In genomic region chr5:134312691-134313450, GRCm38 (mm10) we compare ENCODE assay signal across 7 mouse cellular contexts. TPM values are rescaled to one million over a fixed set of nuclear protein-coding genes. Genes with fewer than 3 reads are reported as not detected.
A peak's percentile ranks its signal among the peaks of the same experiment; 100 is the strongest.
DNase-seq lines count a peak whose midpoint lies in the region; ATAC-seq and TF ChIP-seq lines count a peak whose summit lies in the region.

No protein-coding gene starts in this region.

- H3K9me3 ChIP-seq in heart, embryonic 12.5 days (replicated peaks): no peaks in the 10 kb centered on the region
- no peaks in the 10 kb centered on the region for H3K9me3 ChIP-seq in lung, postnatal 0 days (ENCODE audit: low read length)
- H3K9me3 ChIP-seq in stomach, embryonic 15.5 days: no peaks in the 10 kb centered on the region

- 5% methylated on average over 19 of the region's 19 CpGs for WGBS in heart, embryonic 12.5 days
- WGBS in lung, postnatal 0 days: 3% methylated on average over 19 of the region's 19 CpGs
- 3% methylated on average over 19 of the region's 19 CpGs for WGBS in stomach, embryonic 15.5 days

- no peaks in the 10 kb centered on the region for H3K27me3 ChIP-seq in heart, embryonic 12.5 days (replicated peaks)
- H3K27me3 ChIP-seq in lung, postnatal 0 days (replicated peaks; ENCODE audit: insufficient read depth, low read length): no peaks in the 10 kb centered on the region
- no peaks in the 10 kb centered on the region for H3K27me3 ChIP-seq in stomach, embryonic 15.5 days (replicated peaks)

- H3K4me2 ChIP-seq in heart, embryonic 12.5 days: peak overlapping the region; percentile 90
- H3K4me2 ChIP-seq in lung, postnatal 0 days (replicated peaks; ENCODE audit: low read depth, low read length): peak overlapping the region; percentile 78
- H3K4me2 ChIP-seq in stomach, embryonic 15.5 days: peak overlapping the region; percentile 71

- H3K4me1 ChIP-seq in heart, embryonic 12.5 days (replicated peaks): peaks cover 47% of the 10 kb centered on the region
- H3K4me1 ChIP-seq in lung, postnatal 0 days (ENCODE audit: insufficient read depth, low read depth, low read length): peaks cover 15% of the 10 kb centered on the region; the same call in 1 of the 2 replicates
- H3K4me1 ChIP-seq in stomach, embryonic 15.5 days: peaks cover 20% of the 10 kb centered on the region

- peak overlapping the region; percentile 100 for H3K27ac ChIP-seq in heart, embryonic 12.5 days (ENCODE audit: poor library complexity, severe bottlenecking)
- peak overlapping the region; percentile 99 for H3K27ac ChIP-seq in lung, postnatal 0 days (ENCODE audit: low read length)
- peak overlapping the region; percentile 99 for H3K27ac ChIP-seq in stomach, embryonic 15.5 days

- peak overlapping the region; percentile 87 for H3K4me3 ChIP-seq in heart, embryonic 12.5 days
- H3K4me3 ChIP-seq in lung, postnatal 0 days (ENCODE audit: low read depth, low read length): peak overlapping the region; percentile 94
- H3K4me3 ChIP-seq in stomach, embryonic 15.5 days (replicated peaks): peak overlapping the region; percentile 85

- TF ChIP-seq CTCF in lung, postnatal 0 days (IDR thresholded peaks at IDR 0.05): no peak

- H3K9ac ChIP-seq in heart, embryonic 12.5 days: peak overlapping the region; percentile 99
- peak overlapping the region; percentile 23; the same call in 1 of the 2 replicates for H3K9ac ChIP-seq in lung, postnatal 0 days (replicated peaks; ENCODE audit: low read depth)
- peak overlapping the region; percentile 88 for H3K9ac ChIP-seq in stomach, embryonic 15.5 days

- H3K36me3 ChIP-seq in heart, embryonic 12.5 days: peaks cover 34% of the 10 kb centered on the region
- H3K36me3 ChIP-seq in lung, postnatal 0 days (ENCODE audit: insufficient read depth, low read length): no peaks in the 10 kb centered on the region
- H3K36me3 ChIP-seq in stomach, embryonic 15.5 days: peaks cover 16% of the 10 kb centered on the region

- DNase-seq in thymus, adult 18-20 months: peak; percentile 12 to 30
- DNase-seq in thymus, postnatal 0 days (ENCODE audit: low spot score): no peak
- DNase-seq in embryo, embryonic 10 days (ENCODE audit: low spot score): peak; percentile 65
- DNase-seq in kidney, postnatal 10 days: peak; percentile 50
- DNase-seq in lung, postnatal 0 days (ENCODE audit: low spot score): peak; percentile 36

- no peak for TF ChIP-seq EP300 in lung, postnatal 0 days (IDR thresholded peaks at IDR 0.05)

- no peak for ATAC-seq in heart, embryonic 12.5 days (ENCODE audit: insufficient number of reproducible peaks, low FRiP score)
- ATAC-seq in lung, postnatal 0 days: no peak
- no peak for ATAC-seq in stomach, embryonic 15.5 days (ENCODE audit: insufficient read depth, low FRiP score, low read depth)

RNA-seq across cellular contexts. Expression of gene Gtf2i, which starts 1.7 kb away (rescaled TPM):
- polyA plus RNA-seq in thymus, postnatal 0 days (2015; fragmentation: Nextera tagmentation; extraction: Ambion mirVana): 124 and 130 TPM in 2 replicates
- 157 and 165 TPM in 2 replicates for polyA plus RNA-seq in heart, embryonic 12.5 days (2016; fragmentation: Nextera tagmentation; extraction: Ambion mirVana)
- polyA plus RNA-seq in lung, postnatal 0 days (2015; fragmentation: Nextera tagmentation; extraction: Ambion mirVana): 84.9 and 110 TPM in 2 replicates
- 154 and 163 TPM in 2 replicates for polyA plus RNA-seq in stomach, embryonic 15.5 days (2015; fragmentation: Nextera tagmentation; extraction: Ambion mirVana)

Comparison
In these comparisons a context has a peak if more than half of its experiments do, and no peak if none do; other contexts are left out.
1. H3K9ac ChIP-seq: peak in every context shown above with its lines; median percentile 99 in heart, embryonic 12.5 days; 88 in stomach, embryonic 15.5 days; 23 in lung, postnatal 0 days.